Mouse (Mus musculus) ES-Bruce4 (cell line): Measurements from ENCODE around the gene Vmn1r18.

ENCODE experiments used
- CTCF ChIP-seq: IDR thresholded peaks from one replicate; pipeline ENCODE4 v1.8.1; 2011; ENCODE audit warnings: low read depth, low read length
- EP300 ChIP-seq: IDR thresholded peaks from 2 replicates; pipeline ENCODE4 v1.6.1; 2011; ENCODE audit warnings: low read depth, low read length; ENCODE audit not compliant: insufficient read depth
- POLR2A ChIP-seq: IDR thresholded peaks from one replicate; pipeline ENCODE4 v1.8.1; 2011; ENCODE audit warnings: low read length; ENCODE audit not compliant: insufficient read depth

GRCm38 (mm10) chr6:57356864-57357263, 38.7 kb downstream of the Vmn1r18 start:
- TF ChIP-seq CTCF (no peak), EP300 (no peak), POLR2A (no peak)
